Mouse (Mus musculus): ENCODE measurements at regions not wholly inside any gene's neighbourhood (a gene's known extent, or its start where the extent isn't known, plus 50 kb on each side); places are given as distances from the start of the nearest gene placed in this dataset.

GRCm38 (mm10) chr14:72294631-72295030, 197.0 kb downstream of the Gm9195 start:
- ATAC-seq = no peak
- H3K4me2 ChIP-seq (ENCODE audit: low read length) = no peak overlapping the region
- WGBS = 39% methylated on average over 6 of the region's 6 CpGs
- no peak overlapping the region for H3K27ac ChIP-seq (ENCODE audit: low read length)
- H3K27me3 ChIP-seq (replicated peaks; ENCODE audit: control insufficient read depth, insufficient read depth, low read length) = no peaks in the 10 kb centered on the region
- no peaks in the 10 kb centered on the region for H3K9me3 ChIP-seq (ENCODE audit: control insufficient read depth, low read length)
- no peaks in the 10 kb centered on the region for H3K36me3 ChIP-seq (ENCODE audit: control insufficient read depth, insufficient read depth)
- no peak overlapping the region for H3K4me3 ChIP-seq (replicated peaks; ENCODE audit: low read length)
- peaks cover 4% of the 10 kb centered on the region; the same call in 1 of the 2 replicates for H3K4me1 ChIP-seq (replicated peaks; ENCODE audit: control insufficient read depth, insufficient read depth, low read length)
- no peak overlapping the region for H3K9ac ChIP-seq (replicated peaks; ENCODE audit: low read depth, low read length)

GRCm38 (mm10) chr14:72293677-72294387, 197.8 kb downstream of the Gm9195 start:
- H3K27me3 ChIP-seq (replicated peaks; ENCODE audit: control insufficient read depth, insufficient read depth, low read length) = no peaks in the 10 kb centered on the region
- H3K4me1 ChIP-seq (replicated peaks; ENCODE audit: control insufficient read depth, insufficient read depth, low read length) = peaks cover 4% of the 10 kb centered on the region; the same call in 1 of the 2 replicates
- no peak overlapping the region for H3K27ac ChIP-seq (ENCODE audit: low read length)
- H3K4me2 ChIP-seq (ENCODE audit: low read length) = no peak overlapping the region
- H3K36me3 ChIP-seq (ENCODE audit: control insufficient read depth, insufficient read depth) = no peaks in the 10 kb centered on the region
- 64% methylated on average over 9 of the region's 9 CpGs for WGBS
- H3K9me3 ChIP-seq (ENCODE audit: control insufficient read depth, low read length) = no peaks in the 10 kb centered on the region
- ATAC-seq = peak; percentile 63
- no peak overlapping the region for H3K9ac ChIP-seq (replicated peaks; ENCODE audit: low read depth, low read length)
- H3K4me3 ChIP-seq (replicated peaks; ENCODE audit: low read length) = no peak overlapping the region

DNA sequence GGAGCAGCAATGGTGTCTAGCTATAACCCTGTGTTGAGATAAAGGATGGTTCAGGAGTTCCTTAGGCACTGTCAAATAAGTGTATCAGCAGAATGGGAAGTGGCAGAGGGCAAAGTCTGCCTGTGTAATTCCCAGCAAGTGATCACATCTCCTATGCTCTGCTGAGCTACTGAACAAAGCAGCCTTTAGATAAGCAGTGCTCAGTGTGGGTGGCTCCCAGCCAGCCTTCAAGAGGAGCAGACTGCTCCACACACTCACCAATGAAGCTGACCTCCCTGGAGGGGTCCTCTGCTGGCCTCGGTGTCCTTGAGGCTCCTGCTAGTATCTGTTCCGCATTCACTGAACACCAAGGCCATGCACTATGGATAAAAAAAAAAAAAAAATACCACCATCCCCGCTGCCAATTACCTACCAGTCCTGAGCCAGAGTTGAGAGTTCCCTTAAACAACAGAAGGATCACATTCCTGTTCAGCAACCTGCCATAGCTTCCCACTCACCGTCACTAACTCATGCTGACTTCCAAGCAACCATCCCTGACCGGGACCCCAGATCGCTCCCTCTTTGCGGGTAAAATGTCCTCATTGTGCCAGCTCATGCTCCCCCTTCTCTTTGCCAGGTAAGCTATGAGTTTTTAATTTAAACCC, 198.9 kb downstream of the Gm9195 start:
- Histone ChIP-seq H3K27me3 (replicated peaks; ENCODE audit: control insufficient read depth, insufficient read depth, low read length) (no peaks in the 10 kb centered on the region), H3K36me3 (ENCODE audit: control insufficient read depth, insufficient read depth) (no peaks in the 10 kb centered on the region), H3K4me3 (replicated peaks; ENCODE audit: low read length) (no peak overlapping the region), H3K4me1 (replicated peaks; ENCODE audit: control insufficient read depth, insufficient read depth, low read length) (peaks cover 4% of the 10 kb centered on the region; the same call in 1 of the 2 replicates), H3K9ac (replicated peaks; ENCODE audit: low read depth, low read length) (no peak overlapping the region), H3K27ac (ENCODE audit: low read length) (no peak overlapping the region), H3K4me2 (ENCODE audit: low read length) (no peak overlapping the region), H3K9me3 (ENCODE audit: control insufficient read depth, low read length) (no peaks in the 10 kb centered on the region)
- no peak for ATAC-seq
- WGBS = 73% methylated on average over 7 of the region's 7 CpGs

DNA sequence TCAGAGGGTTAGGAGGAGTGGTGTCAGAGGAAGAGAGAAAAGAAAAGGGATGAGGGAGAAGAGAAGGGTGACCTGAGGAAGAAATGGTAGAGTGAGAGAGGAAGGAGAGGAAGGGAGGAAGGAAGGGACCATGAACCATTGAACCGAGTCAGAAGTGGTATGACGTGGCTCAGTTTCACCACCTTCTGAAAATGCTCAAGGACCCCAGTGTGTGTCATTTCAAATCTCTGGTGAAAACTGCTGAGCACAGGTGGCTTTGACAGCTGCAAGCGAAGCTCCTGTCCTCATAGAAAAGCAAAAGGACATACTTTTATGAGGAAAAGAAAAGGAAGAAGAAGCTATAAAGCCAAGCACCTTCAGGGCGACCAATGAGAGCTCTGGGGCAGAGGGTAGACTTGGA, 214.3 kb downstream of the Gm9195 start:
- no peak for ATAC-seq
- no peak overlapping the region for H3K4me3 ChIP-seq (replicated peaks; ENCODE audit: low read length)
- WGBS = 84% methylated on average over 4 of the region's 4 CpGs

GRCm38 (mm10) chr14:72259255-72259654, 232.4 kb downstream of the Gm9195 start:
- Histone ChIP-seq H3K27ac (ENCODE audit: low read length) (no peak overlapping the region), H3K9ac (replicated peaks; ENCODE audit: low read depth, low read length) (no peak overlapping the region), H3K4me3 (replicated peaks; ENCODE audit: low read length) (no peak overlapping the region), H3K4me1 (replicated peaks; ENCODE audit: control insufficient read depth, insufficient read depth, low read length) (no peaks in the 10 kb centered on the region), H3K4me2 (ENCODE audit: low read length) (no peak overlapping the region), H3K36me3 (ENCODE audit: control insufficient read depth, insufficient read depth) (no peaks in the 10 kb centered on the region), H3K9me3 (ENCODE audit: control insufficient read depth, low read length) (no peaks in the 10 kb centered on the region), H3K27me3 (replicated peaks; ENCODE audit: control insufficient read depth, insufficient read depth, low read length) (no peaks in the 10 kb centered on the region)
- ATAC-seq = no peak
- 37% methylated on average over 2 of the region's 2 CpGs for WGBS

More for the DNA sequence above, 214.3 kb downstream of the Gm9195 start:
- H3K4me2 ChIP-seq (ENCODE audit: low read length) = no peak overlapping the region
- H3K36me3 ChIP-seq (ENCODE audit: control insufficient read depth, insufficient read depth) = no peaks in the 10 kb centered on the region
- no peaks in the 10 kb centered on the region for H3K4me1 ChIP-seq (replicated peaks; ENCODE audit: control insufficient read depth, insufficient read depth, low read length)
- no peaks in the 10 kb centered on the region for H3K9me3 ChIP-seq (ENCODE audit: control insufficient read depth, low read length)
- no peak overlapping the region for H3K27ac ChIP-seq (ENCODE audit: low read length)
- no peak overlapping the region for H3K9ac ChIP-seq (replicated peaks; ENCODE audit: low read depth, low read length)
- no peaks in the 10 kb centered on the region for H3K27me3 ChIP-seq (replicated peaks; ENCODE audit: control insufficient read depth, insufficient read depth, low read length)

- H3K9me3 ChIP-seq (ENCODE audit: control insufficient read depth, low read length) = no peaks in the 10 kb centered on the region
- H3K9ac ChIP-seq (replicated peaks; ENCODE audit: low read depth, low read length) = no peak overlapping the region
- ATAC-seq = no peak
- H3K27ac ChIP-seq (ENCODE audit: low read length) = no peak overlapping the region
- peaks cover 9% of the 10 kb centered on the region for H3K4me1 ChIP-seq (replicated peaks; ENCODE audit: control insufficient read depth, insufficient read depth, low read length)
- H3K27me3 ChIP-seq (replicated peaks; ENCODE audit: control insufficient read depth, insufficient read depth, low read length) = no peaks in the 10 kb centered on the region
- H3K4me3 ChIP-seq (replicated peaks; ENCODE audit: low read length) = no peak overlapping the region
- no peak overlapping the region for H3K4me2 ChIP-seq (ENCODE audit: low read length)
- H3K36me3 ChIP-seq (ENCODE audit: control insufficient read depth, insufficient read depth) = no peaks in the 10 kb centered on the region
- WGBS = 77% methylated on average over 4 of the region's 4 CpGs
Observed at GRCm38 (mm10) chr14:72241872-72242271, 249.8 kb downstream of the Gm9195 start.

DNA sequence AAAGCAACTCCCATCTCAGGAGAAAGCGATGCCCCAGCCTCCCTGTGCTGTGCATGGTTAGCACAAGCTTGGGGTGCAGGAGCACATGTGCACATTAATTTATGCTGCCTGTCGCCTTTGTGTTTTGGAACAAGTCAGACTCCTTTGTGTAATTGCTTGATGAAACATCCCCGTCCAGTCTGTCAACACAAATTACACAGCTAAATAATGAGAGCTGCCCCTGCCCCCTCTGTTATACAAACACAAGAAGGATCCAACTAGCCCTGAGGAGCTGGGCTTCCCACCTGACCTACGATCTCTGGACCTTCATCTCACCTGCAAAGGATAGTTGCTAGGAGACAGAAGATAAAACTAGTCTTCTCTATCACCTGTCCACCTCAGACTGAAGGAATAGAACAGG, 251.4 kb downstream of the Gm9195 start:
- Histone ChIP-seq H3K9me3 (ENCODE audit: control insufficient read depth, low read length) (no peaks in the 10 kb centered on the region), H3K4me2 (ENCODE audit: low read length) (no peak overlapping the region), H3K27me3 (replicated peaks; ENCODE audit: control insufficient read depth, insufficient read depth, low read length) (no peaks in the 10 kb centered on the region), H3K4me3 (replicated peaks; ENCODE audit: low read length) (no peak overlapping the region), H3K27ac (ENCODE audit: low read length) (no peak overlapping the region), H3K36me3 (ENCODE audit: control insufficient read depth, insufficient read depth) (no peaks in the 10 kb centered on the region), H3K4me1 (replicated peaks; ENCODE audit: control insufficient read depth, insufficient read depth, low read length) (peaks cover 9% of the 10 kb centered on the region), H3K9ac (replicated peaks; ENCODE audit: low read depth, low read length) (no peak overlapping the region)
- 30% methylated on average over 4 of the region's 4 CpGs for WGBS
- peak; percentile 79 for ATAC-seq

- WGBS = 93% methylated on average over 4 of the region's 4 CpGs
Observed at GRCm38 (mm10) chr14:72238344-72238743, 253.3 kb downstream of the Gm9195 start.

DNA sequence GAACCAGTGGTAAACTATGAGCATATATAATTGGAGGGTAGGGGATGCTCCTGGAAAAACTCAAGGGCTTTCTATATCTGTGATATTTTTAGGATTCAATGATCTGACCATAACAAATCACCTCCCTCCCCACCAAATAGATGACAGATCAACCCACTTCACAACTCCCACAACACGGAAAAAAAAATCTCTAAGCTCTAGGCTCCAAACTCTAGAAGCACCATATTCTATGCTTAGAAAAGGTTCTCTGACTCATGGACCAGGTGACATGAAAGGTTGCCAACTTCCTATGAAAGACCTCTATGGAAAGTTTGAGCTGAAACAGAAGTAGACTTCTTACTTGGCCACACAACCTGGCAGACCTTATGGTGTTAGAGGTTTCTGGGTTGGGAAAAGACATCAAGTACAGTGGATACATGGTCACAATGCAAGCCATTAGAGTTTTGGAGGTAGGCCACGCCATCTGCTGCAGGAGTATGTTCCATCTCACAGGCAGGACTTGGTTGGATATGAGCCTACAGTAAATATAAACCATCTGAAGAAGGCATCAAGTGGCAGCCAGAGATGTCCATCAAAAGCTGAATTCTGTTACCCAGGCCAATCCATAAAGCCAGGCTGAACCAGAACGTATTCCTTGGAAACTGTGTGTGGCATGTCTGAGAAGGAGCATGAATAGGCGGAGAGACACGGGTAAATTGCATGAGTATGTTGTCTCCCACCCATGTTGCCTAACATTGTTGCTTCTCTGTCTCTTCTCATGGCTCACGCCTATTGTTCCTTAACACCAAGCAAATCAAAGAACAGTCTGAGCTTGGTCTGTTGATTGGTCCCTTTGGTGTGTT, 257.2 kb downstream of the Gm9195 start:
- H3K4me2 ChIP-seq (ENCODE audit: low read length) = no peak overlapping the region
- no peaks in the 10 kb centered on the region for H3K36me3 ChIP-seq (ENCODE audit: control insufficient read depth, insufficient read depth)
- H3K4me1 ChIP-seq (replicated peaks; ENCODE audit: control insufficient read depth, insufficient read depth, low read length) = no peaks in the 10 kb centered on the region
- H3K27ac ChIP-seq (ENCODE audit: low read length) = no peak overlapping the region
- H3K27me3 ChIP-seq (replicated peaks; ENCODE audit: control insufficient read depth, insufficient read depth, low read length) = no peaks in the 10 kb centered on the region
- H3K4me3 ChIP-seq (replicated peaks; ENCODE audit: low read length) = no peak overlapping the region
- H3K9me3 ChIP-seq (ENCODE audit: control insufficient read depth, low read length) = no peaks in the 10 kb centered on the region
- 60% methylated on average over 6 of the region's 6 CpGs for WGBS
- ATAC-seq = peak; percentile 55; the same call in 1 of the 2 replicates
- H3K9ac ChIP-seq (replicated peaks; ENCODE audit: low read depth, low read length) = no peak overlapping the region

More at GRCm38 (mm10) chr14:72238344-72238743, 253.3 kb downstream of the Gm9195 start:
- Histone ChIP-seq H3K27ac (ENCODE audit: low read length) (no peak overlapping the region), H3K36me3 (ENCODE audit: control insufficient read depth, insufficient read depth) (no peaks in the 10 kb centered on the region), H3K27me3 (replicated peaks; ENCODE audit: control insufficient read depth, insufficient read depth, low read length) (no peaks in the 10 kb centered on the region), H3K4me3 (replicated peaks; ENCODE audit: low read length) (no peak overlapping the region), H3K9me3 (ENCODE audit: control insufficient read depth, low read length) (no peaks in the 10 kb centered on the region), H3K9ac (replicated peaks; ENCODE audit: low read depth, low read length) (no peak overlapping the region), H3K4me2 (ENCODE audit: low read length) (no peak overlapping the region), H3K4me1 (replicated peaks; ENCODE audit: control insufficient read depth, insufficient read depth, low read length) (peaks cover 9% of the 10 kb centered on the region)
- no peak for ATAC-seq

Measured in forebrain, embryonic 16.5 days (tissue).